Mouse (Mus musculus): Measurements from ENCODE around the gene Notch1.
A peak's percentile ranks its signal among the peaks of the same experiment; 100 is the strongest.

Gene Notch1

GRCm38 (mm10) chr2:26444946-26445665 lies 71.4 kb downstream of the Notch1 start, which contains the start of gene Sec16a:
TSS of gene Sec16a (minus strand) at chr2:26445216.
- peak; percentile 98 for DNase-seq (ENCODE audit: low spot score)

GRCm38 (mm10) chr2:26444368-26444767 lies 72.1 kb downstream of the Notch1 start:
- no peak for DNase-seq (ENCODE audit: low spot score)

DNA sequence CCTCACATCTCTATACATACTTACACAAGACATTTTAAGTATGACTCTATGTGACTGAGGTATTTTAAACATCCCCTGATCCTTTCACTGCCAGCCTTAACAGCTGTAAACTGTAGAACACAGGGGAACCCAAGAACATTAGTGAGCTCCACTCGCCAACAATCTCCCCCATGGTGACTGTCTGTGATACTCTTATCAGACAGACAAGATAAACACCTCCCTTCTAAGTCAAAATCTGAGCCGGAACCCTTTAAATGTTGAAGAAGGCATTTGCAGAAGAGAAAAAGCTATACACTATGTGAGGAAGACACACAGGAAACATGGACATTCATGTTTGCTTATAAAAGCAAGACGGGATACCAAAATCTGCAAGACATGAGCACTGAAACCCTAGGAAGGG lies 72.6 kb downstream of the Notch1 start:
- no peak for DNase-seq (ENCODE audit: low spot score)

- DNase-seq (ENCODE audit: low spot score), result no peak
Observed at GRCm38 (mm10) chr2:26442843-26443242, 73.6 kb downstream of the Notch1 start.

DNA sequence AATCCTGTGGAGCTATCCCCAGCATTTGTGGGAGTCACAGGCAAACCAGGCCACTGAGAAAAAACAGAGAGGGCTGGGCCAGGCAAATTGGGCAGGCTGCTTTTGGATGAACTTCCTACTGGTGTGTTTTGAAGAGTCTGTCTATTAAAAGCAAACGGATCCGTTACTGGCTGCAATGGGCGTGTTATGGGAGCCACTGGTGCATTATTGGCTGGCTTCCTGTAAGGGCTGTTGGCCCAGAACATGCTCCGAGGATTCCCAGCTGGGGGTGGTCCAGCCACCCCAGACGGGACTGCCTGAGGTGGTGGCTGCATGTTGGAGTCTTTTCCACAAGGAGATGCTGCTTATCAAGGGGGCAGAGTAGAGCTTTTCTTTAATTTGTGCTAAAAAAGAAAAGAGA lies 74.8 kb downstream of the Notch1 start:
- no peak for DNase-seq (ENCODE audit: low spot score)

DNA sequence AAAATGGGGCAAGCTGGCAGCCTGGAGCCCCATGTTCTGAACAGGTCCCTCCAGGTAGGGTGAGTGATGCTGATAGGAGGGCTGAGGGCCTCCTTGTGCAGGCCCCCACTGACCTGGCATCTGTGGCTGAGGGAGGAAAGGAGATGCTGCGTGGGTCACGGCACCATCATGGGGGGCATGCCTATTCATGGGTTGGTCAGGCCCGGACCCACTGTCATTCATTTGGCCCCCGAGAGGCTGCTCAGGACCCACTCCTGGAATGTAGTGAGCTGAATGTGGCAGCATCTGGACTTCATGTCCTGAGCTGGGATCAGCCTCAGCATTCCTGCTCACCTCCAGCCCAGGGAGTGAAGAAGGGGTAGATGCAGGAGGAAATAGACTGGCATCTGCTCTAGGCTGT lies 75.2 kb downstream of the Notch1 start:
- no peak for DNase-seq (ENCODE audit: low spot score)

GRCm38 (mm10) chr2:26439671-26440070 lies 76.8 kb downstream of the Notch1 start:
- DNase-seq (ENCODE audit: low spot score), result no peak

DNA sequence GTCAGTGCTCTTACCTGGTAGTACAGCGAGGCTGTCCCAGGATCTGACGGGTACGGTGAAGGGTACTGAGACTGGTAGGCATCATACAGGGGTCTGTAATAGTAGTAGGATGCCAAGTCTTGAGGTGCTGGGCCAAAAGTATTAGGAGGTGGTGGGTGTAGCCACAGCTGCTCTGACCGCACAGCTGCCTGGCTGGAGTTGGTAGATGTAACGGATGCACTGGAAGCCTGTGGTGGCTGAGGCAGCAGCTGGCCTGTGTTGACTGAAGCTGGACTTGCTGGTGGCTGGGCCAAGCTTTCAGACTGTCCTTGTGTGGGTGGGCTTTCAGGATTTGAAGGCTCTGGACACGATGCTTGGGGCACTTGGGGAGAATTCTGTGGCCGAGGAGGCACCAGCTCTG lies 78.1 kb downstream of the Notch1 start:
- no peak for DNase-seq (ENCODE audit: low spot score)

- DNase-seq (ENCODE audit: low spot score), result no peak
Observed at GRCm38 (mm10) chr2:26437221-26437620, 79.2 kb downstream of the Notch1 start.

DNA sequence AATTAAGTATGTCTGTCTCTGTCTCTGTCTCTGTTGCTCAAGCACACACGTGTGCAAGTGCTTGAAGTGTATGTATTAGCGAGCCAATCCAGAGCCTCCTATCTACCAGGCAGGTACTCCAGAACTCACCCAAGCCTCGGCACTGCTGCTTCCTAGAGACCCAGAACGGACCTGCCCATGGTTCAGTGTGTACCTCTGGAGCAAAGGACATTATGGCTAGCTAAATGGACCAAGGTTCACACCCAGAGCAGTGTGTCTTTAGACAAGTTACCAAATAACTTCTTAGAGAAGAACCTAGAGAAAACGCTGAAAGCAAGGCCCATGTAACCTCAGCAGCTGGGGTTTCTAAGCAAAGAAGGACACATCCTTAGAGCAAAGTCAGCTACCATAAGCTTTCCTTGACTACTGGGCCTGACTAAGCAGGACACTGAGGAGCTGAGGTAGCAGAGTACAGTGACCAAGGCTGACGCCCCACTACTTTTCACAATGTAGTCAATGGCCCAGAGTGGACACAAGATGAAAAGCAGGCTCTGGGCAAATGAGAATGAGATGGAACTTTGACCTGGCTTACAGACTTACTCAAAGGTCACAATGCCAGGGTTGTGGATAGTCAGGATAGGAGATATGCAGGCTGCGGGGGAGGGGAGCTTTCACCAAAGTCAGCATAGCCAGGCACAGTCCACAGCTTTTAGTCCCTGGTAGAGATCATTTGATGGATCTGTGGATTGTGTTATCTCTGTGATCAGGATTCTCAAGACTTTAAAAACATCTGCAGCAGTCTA lies 81.5 kb downstream of the Notch1 start:
- no peak for DNase-seq (ENCODE audit: low spot score)

DNA sequence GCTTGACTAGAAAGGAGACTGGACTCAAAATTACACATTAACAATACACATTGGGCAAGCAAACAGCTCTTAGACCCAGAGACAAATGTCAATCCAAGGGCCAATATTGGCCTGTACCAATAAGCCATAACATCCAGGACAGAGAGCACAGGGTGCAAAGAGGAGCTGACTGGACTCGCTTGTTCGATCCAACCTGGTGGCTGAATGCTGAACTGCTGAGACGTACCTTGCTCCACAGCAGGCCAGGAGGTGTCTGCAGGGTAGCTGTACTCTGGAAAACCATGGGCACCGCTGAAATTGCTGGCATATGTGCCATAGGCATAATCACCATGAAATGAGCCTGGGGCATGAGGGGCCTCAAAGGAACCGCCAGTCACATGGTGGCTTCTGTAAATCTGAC lies 86.6 kb downstream of the Notch1 start:
- DNase-seq (ENCODE audit: low spot score), result no peak

DNA sequence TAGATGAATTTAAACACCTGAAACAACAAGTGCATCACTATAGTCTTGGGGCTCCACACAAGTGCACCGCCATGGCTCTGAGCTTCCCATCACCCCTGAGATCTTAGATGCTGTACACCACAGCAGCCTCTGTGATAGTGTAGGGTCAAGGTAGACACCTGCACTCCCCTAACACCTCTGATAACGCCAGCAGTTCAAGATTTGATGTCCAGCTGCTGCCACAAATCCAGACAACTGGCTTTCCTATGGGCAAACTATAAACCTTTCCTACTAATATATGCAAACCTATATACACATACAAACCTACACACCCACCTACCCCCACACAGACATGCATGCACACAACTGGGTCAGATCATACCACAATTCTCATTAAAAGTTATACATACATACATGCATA lies 91.9 kb downstream of the Notch1 start:
- no peak for DNase-seq (ENCODE audit: low spot score)

DNA sequence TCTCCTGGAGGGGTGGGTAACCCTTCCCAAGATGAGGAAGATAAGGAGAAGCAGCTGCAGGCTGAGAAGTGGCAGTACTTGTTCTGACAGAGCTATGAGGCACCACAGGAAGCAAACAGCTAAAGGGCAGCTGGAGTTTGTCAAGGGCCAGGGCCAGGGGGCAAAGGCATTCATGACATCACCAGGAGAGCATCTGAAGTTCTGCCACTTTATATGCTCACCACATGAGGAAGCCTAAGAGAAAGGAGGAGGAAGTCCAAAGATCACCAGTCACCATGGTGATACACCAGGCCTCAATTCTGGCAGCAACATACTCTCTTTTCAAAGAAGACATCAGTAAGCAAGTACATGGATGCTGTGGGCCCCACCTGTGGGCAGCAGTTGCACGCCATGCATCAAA lies 93.4 kb downstream of the Notch1 start:
- no peak for DNase-seq (ENCODE audit: low spot score)

DNA sequence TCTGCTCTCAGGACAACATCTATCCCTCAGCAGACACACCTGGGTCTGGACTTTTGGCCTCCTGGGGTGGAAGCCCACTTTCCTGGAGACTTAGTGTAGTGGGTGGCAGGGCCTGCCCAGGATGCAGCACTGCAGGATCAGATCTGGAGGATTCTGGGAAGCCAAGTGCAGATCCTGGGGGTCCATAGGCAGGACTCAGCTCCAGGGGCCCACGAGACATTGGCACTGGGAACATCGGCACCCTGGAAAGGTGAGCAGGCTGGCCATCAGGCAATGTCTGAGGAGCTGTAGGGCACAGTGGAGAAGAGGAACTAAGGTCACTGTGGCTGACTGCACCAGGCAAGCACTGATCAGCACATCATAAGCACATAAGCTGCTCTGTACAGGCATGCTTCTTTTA lies 94.5 kb downstream of the Notch1 start:
- DNase-seq (ENCODE audit: low spot score), result no peak

- no peak for DNase-seq (ENCODE audit: low spot score)
Observed at GRCm38 (mm10) chr2:26418120-26418519, 98.3 kb downstream of the Notch1 start.

DNA sequence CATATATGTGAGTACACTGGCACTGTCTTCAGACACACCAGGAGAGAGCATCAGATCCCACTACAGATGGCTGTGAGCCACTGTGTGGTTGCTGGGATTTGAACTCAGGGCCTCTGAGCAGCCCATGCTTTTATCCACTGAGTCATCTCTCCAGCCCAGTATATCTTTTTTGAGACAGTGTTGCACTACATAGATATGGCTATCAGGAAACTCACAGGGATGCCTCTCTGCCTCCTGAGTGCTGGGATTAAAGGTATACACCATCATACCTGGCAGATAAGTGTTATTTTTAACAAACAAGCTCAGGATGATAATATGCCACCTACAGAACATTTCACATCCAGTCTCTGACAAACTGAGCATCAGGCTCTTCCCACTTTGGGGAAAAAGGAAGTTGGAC lies 99.4 kb downstream of the Notch1 start:
- no peak for DNase-seq (ENCODE audit: low spot score)

DNA sequence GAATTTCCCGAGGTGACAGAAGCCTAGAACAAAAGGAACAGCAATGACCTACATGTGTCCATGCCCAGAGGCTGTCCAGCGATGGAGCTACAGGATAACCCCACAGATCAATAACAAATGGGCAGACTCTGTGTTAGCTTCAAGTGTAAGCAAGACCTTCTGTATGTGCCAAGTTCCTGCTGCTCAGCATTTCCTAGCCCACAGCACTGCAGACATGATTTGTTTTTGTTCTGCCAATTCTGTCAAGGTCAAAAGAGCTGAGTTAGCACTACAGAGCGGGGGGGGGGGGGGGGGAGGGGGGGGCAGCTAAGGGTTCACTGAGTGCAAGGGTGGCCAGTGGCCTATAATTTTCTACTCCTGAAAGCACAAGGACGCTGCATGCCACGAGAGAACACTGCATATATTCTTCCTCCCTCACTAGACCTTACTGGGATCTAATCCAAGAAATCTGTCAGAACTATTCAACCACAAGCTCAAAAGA lies 105.5 kb downstream of the Notch1 start:
- no peak for DNase-seq (ENCODE audit: low spot score)

GRCm38 (mm10) chr2:26410091-26410490 lies 106.4 kb downstream of the Notch1 start:
- no peak for DNase-seq (ENCODE audit: low spot score)

GRCm38 (mm10) chr2:26409362-26409761 lies 107.1 kb downstream of the Notch1 start:
- DNase-seq (ENCODE audit: low spot score), result no peak

DNA sequence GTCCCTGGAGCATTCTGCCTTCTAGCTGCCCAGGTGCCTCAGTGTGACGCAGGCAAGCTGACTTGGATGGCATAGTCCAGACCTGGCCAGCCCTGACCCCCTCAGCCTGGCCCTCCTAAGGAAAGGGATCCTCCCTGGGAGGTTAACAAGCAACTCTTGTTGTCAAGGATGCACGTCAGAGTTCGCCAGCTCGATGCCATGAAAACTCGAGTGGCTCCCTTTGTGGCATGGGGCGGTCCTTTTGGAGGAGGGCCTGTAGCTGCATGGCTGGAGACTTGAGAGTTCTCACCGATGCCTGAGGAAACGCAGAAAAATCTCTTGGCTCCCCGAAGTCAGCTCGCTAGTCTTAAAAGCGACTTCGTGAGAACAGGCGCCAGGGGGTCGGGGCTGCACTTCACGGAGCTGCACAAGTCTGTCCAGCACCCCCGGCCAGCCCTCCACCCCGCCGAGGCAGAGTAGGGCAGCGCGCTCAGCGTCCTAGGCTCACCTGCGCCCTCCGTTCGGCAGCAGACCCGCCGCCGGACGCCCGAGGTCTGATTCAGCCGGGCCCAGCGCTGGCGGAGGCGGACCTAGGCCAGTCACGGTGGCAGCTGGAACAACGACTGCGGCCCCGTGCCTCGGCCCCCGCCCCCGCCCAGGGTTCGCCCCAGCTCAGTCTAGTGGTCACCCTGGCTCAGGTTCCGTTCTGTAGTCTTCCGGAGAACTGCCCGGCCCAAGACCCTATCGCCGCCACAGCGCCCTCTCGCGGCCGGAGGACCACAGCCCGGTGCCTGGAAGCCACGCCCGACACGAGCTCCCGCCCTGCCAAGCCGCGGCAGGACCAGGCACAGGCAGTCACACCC lies 107.7 kb downstream of the Notch1 start, which contains the start of gene Inpp5e:
Gene Inpp5e, minus strand, starts transcription at position 689 of the 842 bp plus-strand sequence.
- DNase-seq (ENCODE audit: low spot score), result peak; percentile 90

Data from layer of hippocampus, adult 9-10 months (tissue).